Mouse (Mus musculus) neural tube, embryonic 10.5 days (tissue): ENCODE data around the gene Abcc8.

Experiments
- DNase-seq: peaks from one replicate; pipeline ENCODE4 v3.0.0-alpha.2; 2017; ENCODE audit warnings: low spot score; ENCODE audit errors: extremely low spot score

Abcc8 gene

DNA sequence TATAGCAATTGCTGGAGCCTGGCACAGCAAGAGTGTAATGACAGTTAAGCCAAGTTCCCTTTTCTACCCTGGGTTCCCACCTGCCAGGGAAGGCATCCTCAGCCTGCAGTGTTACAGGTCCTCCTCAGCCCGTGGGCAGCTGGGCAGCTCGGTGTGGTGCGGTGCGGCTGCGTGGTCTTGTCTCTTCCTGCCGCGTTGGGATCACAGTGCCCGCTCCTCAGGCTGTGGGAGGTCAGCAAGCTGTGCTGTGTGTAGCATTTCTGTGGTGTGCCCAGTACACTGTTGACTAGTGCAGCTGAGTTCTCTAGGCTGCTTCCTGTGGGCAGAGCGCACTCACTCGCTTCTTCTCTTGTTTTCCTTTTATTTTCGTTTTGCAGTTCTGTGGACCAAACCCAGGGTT, 121.0 kb downstream of the Abcc8 start:
- DNase-seq: no peak
